Mouse (Mus musculus) myocyte (in vitro differentiated cells): Measurements from ENCODE around the gene Iffo2.
"Not testable (repeated sequence)": the region's sequence is repeated elsewhere in the genome, so short reads cannot be mapped to it uniquely, and the experiment has no call there.

ENCODE experiments used
- CEBPB ChIP-seq: IDR thresholded peaks from 2 replicates; pipeline ENCODE4 v1.6.1; 2011; ENCODE audit warnings: mild to moderate bottlenecking, moderate library complexity; ENCODE audit not compliant: poor library complexity, insufficient read depth, severe bottlenecking
- E2F4 ChIP-seq: IDR thresholded peaks from one replicate; pipeline ENCODE4 v1.6.1; 2011; ENCODE audit warnings: mild to moderate bottlenecking, control low read depth, moderate library complexity; ENCODE audit not compliant: insufficient read depth
- MAX ChIP-seq: IDR thresholded peaks from one replicate; pipeline ENCODE4 v1.6.1; 2011; ENCODE audit warnings: low read depth, mild to moderate bottlenecking, control low read depth
- MYOD1 ChIP-seq, 3 experiments: IDR thresholded peaks; one replicate each; pipeline ENCODE4 v1.6.1; 2011; ENCODE audit warnings: control low read depth in 2 of 3, low read depth in 2 of 3, mild to moderate bottlenecking in 2 of 3, moderate library complexity in 1 of 3; ENCODE audit not compliant: insufficient read length in 2 of 3, control insufficient read depth in 1 of 3
- MYOG ChIP-seq, 3 experiments: IDR thresholded peaks; one replicate each; pipeline ENCODE4 v1.6.1; 2011; ENCODE audit warnings: control low read depth in 2 of 3, low read depth in 2 of 3, mild to moderate bottlenecking in 2 of 3; ENCODE audit not compliant: insufficient read length in 2 of 3, control insufficient read depth in 1 of 3, insufficient read depth in 1 of 3
- POLR2A ChIP-seq: IDR thresholded peaks from one replicate; pipeline ENCODE4 v1.6.1; 2011; ENCODE audit warnings: low read depth, mild to moderate bottlenecking, control low read depth, moderate library complexity; ENCODE audit not compliant: insufficient read length
- REST ChIP-seq: IDR thresholded peaks from one replicate; pipeline ENCODE4 v1.6.1; 2011; ENCODE audit warnings: mild to moderate bottlenecking, control low read depth, moderate library complexity; ENCODE audit not compliant: insufficient read depth, insufficient read length
- TCF12 ChIP-seq: IDR thresholded peaks from one replicate; pipeline ENCODE4 v1.6.1; 2011; ENCODE audit warnings: mild to moderate bottlenecking, control low read depth; ENCODE audit not compliant: poor library complexity, insufficient read depth, severe bottlenecking

DNA sequence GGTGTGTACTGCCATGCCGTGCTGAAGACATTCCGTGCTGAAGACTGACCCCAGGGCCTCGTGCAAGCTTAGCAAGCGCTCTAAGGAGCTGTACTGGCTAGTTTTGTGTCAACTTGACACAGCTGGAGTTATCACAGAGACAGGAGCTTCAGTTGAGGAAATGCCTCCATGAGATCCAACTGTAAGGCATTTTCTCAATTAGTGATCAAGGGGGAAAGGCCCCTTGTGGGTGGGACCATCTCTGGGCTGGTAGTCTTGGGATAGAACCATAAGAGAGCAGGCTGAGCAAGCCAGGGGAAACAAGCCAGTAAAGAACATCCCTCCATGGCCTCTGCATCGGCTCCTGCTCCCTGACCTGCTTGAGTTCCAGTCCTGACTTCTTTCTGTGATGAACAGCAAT, at the start of gene Iffo2:
- TF ChIP-seq MYOD1 (IDR thresholded peaks at IDR 0.05; ENCODE audit: control insufficient read depth in 1 of 3, insufficient read length in 2 of 3, low read depth in 2 of 3); MAX; CEBPB; TCF12; POLR2A; E2F4; REST; MYOG (IDR thresholded peaks at IDR 0.05; ENCODE audit: control insufficient read depth in 1 of 3, insufficient read depth in 1 of 3, insufficient read length in 2 of 3, low read depth in 2 of 3): not testable (repeated sequence)
